Mouse (Mus musculus): ENCODE results near the gene Il10ra.

Gene Il10ra

DNA sequence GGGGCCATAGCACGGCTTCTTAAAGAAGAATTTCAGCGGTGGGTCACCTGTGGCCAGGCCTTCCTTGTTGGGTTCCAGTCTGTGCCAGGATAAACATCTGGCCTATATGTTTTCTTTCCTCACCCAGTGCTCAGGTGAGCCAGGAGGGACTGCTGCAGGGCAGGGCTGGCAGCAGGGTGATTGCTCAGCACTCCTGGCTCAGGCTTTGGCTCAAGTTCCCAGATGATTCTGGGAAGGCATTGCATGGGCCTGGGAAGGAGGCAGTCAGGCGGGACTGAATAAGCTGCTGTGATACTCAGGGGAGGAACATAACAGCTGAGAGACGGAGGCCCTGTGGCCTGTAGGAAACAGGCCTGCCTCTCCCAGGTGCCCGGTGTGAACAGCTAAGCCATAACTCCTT, 63.8 kb downstream of the Il10ra start:
- DNase-seq (ENCODE audit: low read depth, low spot score) = no peak
